Mouse (Mus musculus) embryonic facial prominence, embryonic 10.5 days (tissue): ENCODE measurements around the gene Gabbr2. TPM values are rescaled to one million over a fixed set of nuclear protein-coding genes. Genes with fewer than 3 reads are reported as not detected.
"Not testable (repeated sequence)": the region's sequence is repeated elsewhere in the genome, so short reads cannot be mapped to it uniquely, and the experiment has no call there.

Experiments
- DNase-seq: peaks from one replicate; pipeline ENCODE4 v3.0.0-alpha.2; 2017; ENCODE audit warnings: low spot score
- H3K27ac ChIP-seq: fragments of 300-500 bp; sonication (generic); replicated peaks from 2 replicates; pipeline ENCODE4 v1.5.1; 2016; ENCODE audit warnings: mild to moderate bottlenecking
- H3K27me3 ChIP-seq: fragments of 300-500 bp; sonication (generic); replicated peaks from 2 replicates; pipeline ENCODE4 v1.6.1; 2016; ENCODE audit warnings: low read depth, mild to moderate bottlenecking; ENCODE audit not compliant: poor library complexity, severe bottlenecking
- H3K36me3 ChIP-seq: fragments of 300-500 bp; sonication (generic); replicated peaks from 2 replicates; pipeline ENCODE4 v1.6.1; 2016; ENCODE audit warnings: mild to moderate bottlenecking, moderate library complexity
- H3K4me1 ChIP-seq: fragments of 300-500 bp; sonication (generic); 2 replicates; pipeline ENCODE4 v1.6.1; 2016
- H3K4me3 ChIP-seq: fragments of 300-500 bp; sonication (generic); 2 replicates; pipeline ENCODE4 v1.5.1; 2016; ENCODE audit warnings: mild to moderate bottlenecking, moderate library complexity
- H3K9me3 ChIP-seq: fragments of 300-500 bp; sonication (generic); 2 replicates; pipeline ENCODE4 v1.6.1; 2016; ENCODE audit warnings: mild to moderate bottlenecking
- WGBS: fragments of 180-500 bp; shearing (Covaris S2); methylation state at CpG from one replicate; pipeline ENCODE4 v1.1.7; 2016; 5-methylcytosine and 5-hydroxymethylcytosine counted together
- polyA plus RNA-seq: library from polyadenylated mRNA; unstranded; fragments of >200 nt; fragmentation: Nextera tagmentation; extraction: Ambion mirVana; gene quantifications from 2 replicates; pipeline ENCODE4 v1.2.1, GENCODE M21; 2016

Gene Gabbr2
- polyA plus RNA-seq, 1 experiment from 2014 or later: 0.30 TPM

- H3K27me3 ChIP-seq, DNase-seq, H3K9me3 ChIP-seq, H3K4me1 ChIP-seq, H3K36me3 ChIP-seq, H3K4me3 ChIP-seq, H3K27ac ChIP-seq: not testable (repeated sequence)
- WGBS: 92% methylated on average over 10 of the region's 10 CpGs
These were observed 354.4 kb downstream of the Gabbr2 start for GRCm38 (mm10) chr4:46637250-46637649.

GRCm38 (mm10) chr4:46635702-46636430 lies 355.8 kb downstream of the Gabbr2 start:
- no peak for DNase-seq
- WGBS: 85% methylated on average over 16 of the region's 16 CpGs
- H3K27ac ChIP-seq: no peak overlapping the region

GRCm38 (mm10) chr4:46634881-46635280 lies 356.8 kb downstream of the Gabbr2 start:
- no peak overlapping the region for H3K4me3 ChIP-seq
- no peaks in the 10 kb centered on the region for H3K9me3 ChIP-seq
- DNase-seq: no peak
- WGBS: 68% methylated on average over 6 of the region's 6 CpGs
- H3K27ac ChIP-seq: no peak overlapping the region
- 0 out of 2 replicates have a peak, but pooled peaks cover 4% of the 10 kb centered on the region for H3K27me3 ChIP-seq
- H3K36me3 ChIP-seq: no peaks in the 10 kb centered on the region
- H3K4me1 ChIP-seq: peaks cover 14% of the 10 kb centered on the region

More at GRCm38 (mm10) chr4:46635702-46636430, 355.8 kb downstream of the Gabbr2 start:
- Histone ChIP-seq H3K4me1 (peaks cover 5% of the 10 kb centered on the region; the same call in 1 of the 2 replicates), H3K9me3 (no peaks in the 10 kb centered on the region), H3K4me3 (no peak overlapping the region), H3K27me3 (0 out of 2 replicates have a peak, but pooled peaks cover 4% of the 10 kb centered on the region), H3K36me3 (no peaks in the 10 kb centered on the region)

DNA sequence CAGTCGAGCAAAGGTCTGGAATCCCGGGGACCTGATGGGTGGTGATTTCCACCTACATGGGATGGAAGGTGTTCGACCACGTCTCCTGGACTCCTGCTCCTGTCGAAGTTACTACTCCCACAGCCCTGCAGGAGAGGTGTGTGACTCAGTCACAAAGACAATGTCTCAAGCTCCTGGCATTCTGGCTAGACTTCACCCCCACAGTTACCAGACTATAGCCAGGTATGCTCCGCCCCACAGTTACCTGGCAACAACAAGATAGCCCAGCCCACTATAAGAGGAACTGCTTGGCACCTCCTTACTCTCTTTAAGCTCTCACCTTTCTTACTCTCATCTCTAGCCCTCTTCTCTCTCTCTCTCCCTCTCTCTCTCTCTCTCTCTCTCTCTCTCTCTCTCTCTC lies 358.1 kb downstream of the Gabbr2 start:
- H3K36me3 ChIP-seq, H3K9me3 ChIP-seq, DNase-seq, H3K4me3 ChIP-seq, H3K27ac ChIP-seq, H3K27me3 ChIP-seq: not testable (repeated sequence)
- H3K4me1 ChIP-seq: peaks cover 27% of the 10 kb centered on the region
- 71% methylated on average over 6 of the region's 6 CpGs for WGBS

GRCm38 (mm10) chr4:46632465-46632864 lies 359.2 kb downstream of the Gabbr2 start:
- H3K36me3 ChIP-seq: no peaks in the 10 kb centered on the region
- no peak for DNase-seq
- WGBS: 69% methylated on average over 2 of the region's 2 CpGs

DNA sequence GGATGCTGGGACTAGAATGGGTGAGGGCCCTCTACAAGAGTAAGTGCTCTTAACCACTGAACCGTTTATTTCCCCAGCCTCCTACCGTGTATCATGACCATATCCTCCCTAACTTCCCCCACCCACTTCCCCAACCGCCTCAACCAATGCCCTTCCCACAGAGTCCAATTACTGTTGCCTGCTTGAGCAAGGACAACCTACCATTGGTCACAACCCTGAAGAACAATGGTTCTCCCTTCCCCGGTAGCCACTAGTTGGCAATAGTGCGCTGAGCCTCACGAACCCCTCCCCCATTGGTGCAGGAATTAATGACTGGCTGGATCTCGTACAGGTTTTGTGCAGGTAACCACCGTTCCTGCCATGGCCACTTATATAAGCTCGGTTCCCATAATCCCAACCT lies 361.3 kb downstream of the Gabbr2 start:
- Histone ChIP-seq H3K4me3 (no peak overlapping the region), H3K27me3 (0 out of 2 replicates have a peak, but pooled peaks cover 4% of the 10 kb centered on the region), H3K36me3 (no peaks in the 10 kb centered on the region), H3K4me1 (peaks cover 35% of the 10 kb centered on the region), H3K27ac (no peak overlapping the region), H3K9me3 (no peaks in the 10 kb centered on the region)
- no peak for DNase-seq
- 59% methylated on average over 9 of the region's 9 CpGs for WGBS

More at GRCm38 (mm10) chr4:46632465-46632864, 359.2 kb downstream of the Gabbr2 start:
- Histone ChIP-seq H3K27me3 (0 out of 2 replicates have a peak, but pooled peaks cover 4% of the 10 kb centered on the region), H3K9me3 (no peaks in the 10 kb centered on the region), H3K27ac (no peak overlapping the region), H3K4me1 (peaks cover 35% of the 10 kb centered on the region), H3K4me3 (no peak overlapping the region)

- Histone ChIP-seq H3K27me3 (no peaks in the 10 kb centered on the region), H3K4me3 (no peak overlapping the region), H3K4me1 (peaks cover 31% of the 10 kb centered on the region), H3K27ac (no peak overlapping the region), H3K36me3 (no peaks in the 10 kb centered on the region), H3K9me3 (no peaks in the 10 kb centered on the region)
- WGBS: 53% methylated on average over 9 of the region's 9 CpGs
- DNase-seq: no peak
These were observed 362.8 kb downstream of the Gabbr2 start for GRCm38 (mm10) chr4:46628873-46629272.

GRCm38 (mm10) chr4:46628081-46628480 lies 363.6 kb downstream of the Gabbr2 start:
- peaks cover 31% of the 10 kb centered on the region for H3K4me1 ChIP-seq
- no peaks in the 10 kb centered on the region for H3K36me3 ChIP-seq
- no peak for DNase-seq
- no peaks in the 10 kb centered on the region for H3K27me3 ChIP-seq
- H3K4me3 ChIP-seq: no peak overlapping the region
- H3K27ac ChIP-seq: no peak overlapping the region; the same call in 1 of the 2 replicates
- 83% methylated on average over 11 of the region's 11 CpGs for WGBS
- no peaks in the 10 kb centered on the region for H3K9me3 ChIP-seq

DNA sequence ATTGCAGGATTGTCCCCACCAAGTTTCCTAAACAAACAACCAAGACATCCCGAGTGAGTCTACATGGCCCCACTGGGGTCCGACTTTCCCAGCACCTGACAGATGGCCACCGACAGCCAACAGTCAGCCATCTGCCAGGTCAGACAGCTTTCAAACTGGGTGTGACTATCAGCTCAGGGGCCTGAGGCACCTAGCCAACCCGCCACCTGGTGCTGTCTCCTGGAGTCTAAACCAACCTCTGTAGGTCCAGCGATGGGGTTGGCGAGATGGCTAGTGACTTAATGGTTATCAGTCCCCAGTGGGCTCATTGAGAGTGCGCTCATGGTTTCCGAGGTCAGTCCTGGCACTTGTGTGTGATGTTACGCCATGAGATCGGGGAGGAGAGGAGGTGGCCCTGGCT lies 366.6 kb downstream of the Gabbr2 start:
- Histone ChIP-seq H3K4me1 (peaks cover 32% of the 10 kb centered on the region), H3K9me3 (no peaks in the 10 kb centered on the region)

DNA sequence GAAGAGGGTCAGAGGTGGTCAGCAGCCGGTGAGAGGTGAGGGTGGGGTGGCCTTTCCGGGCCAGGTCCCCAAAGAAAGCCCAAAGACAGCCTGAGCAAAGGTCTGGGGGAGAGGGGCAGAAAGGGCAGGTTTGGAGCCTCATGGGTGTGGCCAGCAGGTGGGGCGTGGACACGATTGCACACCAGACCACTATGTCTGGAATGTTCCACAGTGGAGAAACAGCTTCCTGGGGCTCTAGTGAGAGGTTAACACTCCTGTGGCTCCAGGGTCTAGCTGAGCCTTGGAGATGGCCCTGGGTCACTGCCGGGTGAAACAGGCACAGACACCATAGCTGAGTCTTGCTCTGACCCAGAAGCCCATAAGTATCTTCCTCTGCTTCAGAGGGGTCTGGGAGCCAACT lies 368.7 kb downstream of the Gabbr2 start:
- WGBS: 83% methylated on average over 5 of the region's 5 CpGs
- no peaks in the 10 kb centered on the region for H3K9me3 ChIP-seq
- H3K27me3 ChIP-seq: peaks cover 26% of the 10 kb centered on the region
- no peak overlapping the region for H3K4me3 ChIP-seq
- peaks cover 18% of the 10 kb centered on the region for H3K4me1 ChIP-seq
- H3K36me3 ChIP-seq: no peaks in the 10 kb centered on the region
- DNase-seq: no peak
- H3K27ac ChIP-seq: no peak overlapping the region

More for the DNA sequence above, 366.6 kb downstream of the Gabbr2 start:
- 85% methylated on average over 10 of the region's 10 CpGs for WGBS
- DNase-seq: no peak
- no peak overlapping the region for H3K4me3 ChIP-seq
- no peaks in the 10 kb centered on the region for H3K36me3 ChIP-seq
- H3K27ac ChIP-seq: no peak overlapping the region
- peaks cover 15% of the 10 kb centered on the region for H3K27me3 ChIP-seq

DNA sequence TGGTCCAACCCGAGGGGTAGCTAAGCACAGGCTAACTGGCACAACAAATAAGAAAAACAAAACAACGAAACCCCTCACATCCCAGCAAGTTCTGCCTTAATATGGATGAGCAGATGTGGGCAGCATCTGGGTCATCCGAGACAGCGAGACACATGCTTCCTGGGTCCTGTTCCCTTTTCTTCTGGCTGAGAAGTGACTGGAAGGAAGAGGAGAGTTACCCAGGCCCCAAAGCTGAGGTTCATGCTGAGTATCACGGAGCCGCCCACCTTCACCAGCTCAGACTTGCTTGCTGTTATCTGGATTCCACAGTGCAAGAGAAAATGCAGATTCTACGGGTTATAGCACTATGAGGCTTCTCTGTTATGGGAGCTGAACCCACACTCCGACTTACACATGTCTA lies 370.7 kb downstream of the Gabbr2 start:
- Histone ChIP-seq H3K36me3 (no peaks in the 10 kb centered on the region), H3K9me3 (no peaks in the 10 kb centered on the region), H3K27ac (no peak overlapping the region), H3K4me1 (peaks cover 15% of the 10 kb centered on the region), H3K4me3 (no peak overlapping the region), H3K27me3 (peaks cover 26% of the 10 kb centered on the region)
- no peak for DNase-seq
- WGBS: 76% methylated on average over 8 of the region's 8 CpGs

DNA sequence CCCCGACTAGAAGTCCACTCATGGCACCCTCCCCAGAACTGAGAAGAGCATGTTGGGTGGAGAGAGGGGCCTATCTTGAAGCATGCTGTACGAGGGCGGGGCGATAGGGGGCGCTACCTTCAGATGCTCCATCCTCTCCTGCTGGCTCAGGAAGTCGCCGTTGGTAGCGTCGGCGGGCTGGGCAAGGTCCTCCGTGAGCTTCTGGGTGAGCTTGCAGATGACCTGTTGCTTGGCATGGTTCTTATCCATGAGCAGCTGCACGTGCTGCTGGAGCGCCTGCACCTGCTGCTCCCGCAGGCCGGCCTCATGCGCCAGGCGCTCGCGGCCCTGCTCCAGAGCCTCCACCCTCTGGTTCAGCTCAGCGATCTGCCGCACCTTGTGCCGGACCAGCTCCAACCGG lies 371.3 kb downstream of the Gabbr2 start:
- DNase-seq: peak; percentile 62
- peak overlapping the region; percentile 45 for H3K4me3 ChIP-seq
- H3K27ac ChIP-seq: no peak overlapping the region; the same call in 1 of the 2 replicates
- H3K4me1 ChIP-seq: peaks cover 15% of the 10 kb centered on the region
- H3K27me3 ChIP-seq: peaks cover 26% of the 10 kb centered on the region
- WGBS: 14% methylated on average over 23 of the region's 23 CpGs
- no peaks in the 10 kb centered on the region for H3K36me3 ChIP-seq
- H3K9me3 ChIP-seq: no peaks in the 10 kb centered on the region

DNA sequence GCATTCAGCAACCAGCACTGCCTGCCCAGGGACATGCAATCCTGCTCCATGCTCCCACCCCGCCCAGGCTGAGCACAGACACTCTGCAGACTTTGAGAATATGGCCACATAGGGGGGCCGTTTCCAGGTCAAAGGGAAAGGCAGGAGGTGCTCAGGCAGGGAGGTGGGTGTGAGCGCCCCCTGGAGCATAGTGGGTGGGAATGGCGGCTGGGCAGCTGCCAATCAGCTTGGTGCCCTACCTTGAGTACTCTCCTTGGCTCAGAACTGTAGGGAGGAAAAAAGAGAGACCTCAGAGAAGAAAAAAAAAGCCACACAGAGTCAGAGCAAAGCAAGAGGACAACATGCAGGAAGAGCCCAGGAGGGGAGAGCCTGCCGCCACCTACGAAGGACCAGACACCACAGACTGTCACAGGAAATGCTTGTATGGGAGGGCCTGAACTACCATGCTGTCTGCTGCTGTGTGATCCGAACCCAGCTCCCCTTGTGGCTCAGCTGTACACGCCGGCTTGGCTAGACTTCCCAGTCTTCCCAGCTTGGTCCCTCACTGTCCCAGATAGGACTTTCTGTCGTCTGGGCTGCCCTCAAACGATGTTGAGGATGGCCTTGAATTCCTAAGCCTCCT lies 373.4 kb downstream of the Gabbr2 start:
- no peak for DNase-seq

More for the DNA sequence above, 373.4 kb downstream of the Gabbr2 start:
- Histone ChIP-seq H3K27ac (no peak overlapping the region), H3K36me3 (no peaks in the 10 kb centered on the region), H3K4me1 (peaks cover 15% of the 10 kb centered on the region), H3K9me3 (no peaks in the 10 kb centered on the region), H3K27me3 (peaks cover 35% of the 10 kb centered on the region), H3K4me3 (no peak overlapping the region)
- WGBS: 66% methylated on average over 11 of the region's 11 CpGs
